Mouse (Mus musculus) cerebellum, adult 2 months (tissue): Measurements from ENCODE around the gene Krtap9-3.

Experiments used
- CTCF ChIP-seq: fragments of 200-500 bp; IDR thresholded peaks from 2 replicates; pipeline ENCODE4 v1.5.1; 2011; ENCODE audit warnings: low read depth, mild to moderate bottlenecking, control low read depth, low read length, moderate library complexity, borderline replicate concordance; ENCODE audit not compliant: insufficient read depth
- POLR2A ChIP-seq: fragments of 200-500 bp; IDR thresholded peaks from 2 replicates; pipeline ENCODE4 v1.6.1; 2011; ENCODE audit warnings: low read length, control low read depth, borderline replicate concordance; ENCODE audit not compliant: insufficient read depth

DNA sequence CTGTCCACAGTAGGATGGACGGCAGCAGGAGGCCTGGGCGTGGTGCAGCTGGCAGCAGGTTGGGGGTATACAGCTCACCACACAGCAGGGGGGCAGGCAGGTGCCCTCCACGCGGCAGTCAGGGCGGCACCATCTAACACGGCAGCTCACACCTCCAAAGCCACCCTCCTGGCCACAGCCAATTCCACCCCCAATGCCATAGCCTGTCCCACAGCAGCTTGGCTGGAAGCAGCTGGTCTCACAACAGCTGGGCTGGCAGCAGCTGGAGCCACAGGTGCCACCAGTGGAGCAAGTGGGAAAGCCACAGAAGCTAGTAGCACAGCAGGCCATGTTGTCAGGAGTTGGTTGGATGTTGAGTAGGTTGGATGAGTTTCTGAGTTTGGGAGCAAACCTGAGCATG is 17.3 kb downstream of the Krtap9-3 start, which contains the start of gene Krtap1-5:
- no peak for TF ChIP-seq CTCF
- no peak for TF ChIP-seq POLR2A
